Mouse (Mus musculus) 3134 (cell line): ENCODE data around the gene Spred2.

Experiments used
- DNase-seq: peaks from one replicate; pipeline ENCODE4 v3.0.0-alpha.2; 2011; ENCODE audit warnings: low spot score; ENCODE audit not compliant: insufficient read length; ENCODE audit errors: extremely low read depth

Spred2 gene

GRCm38 (mm10) chr11:19950169-19950568 lies 26.0 kb downstream of the Spred2 start:
- DNase-seq = no peak

- no peak for DNase-seq
These were observed 28.8 kb downstream of the Spred2 start for GRCm38 (mm10) chr11:19952963-19953362.

- no peak for DNase-seq
These were observed 29.7 kb downstream of the Spred2 start for GRCm38 (mm10) chr11:19953919-19954318.

- DNase-seq = no peak
These were observed 30.9 kb downstream of the Spred2 start for GRCm38 (mm10) chr11:19955069-19955468.

- DNase-seq = no peak
These were observed 31.5 kb downstream of the Spred2 start for GRCm38 (mm10) chr11:19955701-19956100.

GRCm38 (mm10) chr11:19959006-19959405 lies 34.8 kb downstream of the Spred2 start:
- no peak for DNase-seq

- no peak for DNase-seq
These were observed 35.7 kb downstream of the Spred2 start for GRCm38 (mm10) chr11:19959897-19960296.

GRCm38 (mm10) chr11:19960541-19960940 lies 36.4 kb downstream of the Spred2 start:
- DNase-seq = no peak

GRCm38 (mm10) chr11:19961088-19961487 lies 36.9 kb downstream of the Spred2 start:
- peak; percentile 36 for DNase-seq

GRCm38 (mm10) chr11:19961766-19962365 lies 37.7 kb downstream of the Spred2 start:
- no peak for DNase-seq

- no peak for DNase-seq
These were observed 38.6 kb downstream of the Spred2 start for GRCm38 (mm10) chr11:19962796-19963195.

- DNase-seq = no peak
These were observed 39.6 kb downstream of the Spred2 start for GRCm38 (mm10) chr11:19963717-19964141.

- no peak for DNase-seq
These were observed 40.2 kb downstream of the Spred2 start for GRCm38 (mm10) chr11:19964333-19964732.

GRCm38 (mm10) chr11:19965037-19965611 lies 40.9 kb downstream of the Spred2 start:
- DNase-seq = no peak

GRCm38 (mm10) chr11:19965664-19966063 lies 41.5 kb downstream of the Spred2 start:
- DNase-seq = no peak

GRCm38 (mm10) chr11:19966294-19966693 lies 42.1 kb downstream of the Spred2 start:
- DNase-seq = no peak

- no peak for DNase-seq
These were observed 45.4 kb downstream of the Spred2 start for GRCm38 (mm10) chr11:19969584-19969983.

- DNase-seq = no peak
These were observed 48.0 kb downstream of the Spred2 start for GRCm38 (mm10) chr11:19971954-19972750.

- no peak for DNase-seq
These were observed 49.0 kb downstream of the Spred2 start for GRCm38 (mm10) chr11:19973032-19973790.

GRCm38 (mm10) chr11:19976032-19976431 lies 51.9 kb downstream of the Spred2 start:
- DNase-seq = no peak

- DNase-seq = no peak
These were observed 53.5 kb downstream of the Spred2 start for GRCm38 (mm10) chr11:19977687-19978086.
